Mouse (Mus musculus) gastrocnemius, adult 2 months (tissue): ENCODE data around the gene Sipa1l1. TPM values are rescaled to one million over a fixed set of nuclear protein-coding genes. Genes with fewer than 3 reads are reported as not detected.
A peak's percentile ranks its signal among the peaks of the same experiment; 100 is the strongest.

ENCODE experiments used
- DNase-seq: peaks from one replicate; pipeline ENCODE4 v3.0.0; 2022
- H3K27ac ChIP-seq: fragments of 200-600 bp; 2 replicates; pipeline ENCODE4 v1.8.1; 2022; ENCODE audit warnings: mild to moderate bottlenecking
- H3K4me3 ChIP-seq: fragments of 200-600 bp; 2 replicates; pipeline ENCODE4 v1.8.1; 2022; ENCODE audit warnings: mild to moderate bottlenecking, moderate library complexity
- CTCF ChIP-seq: fragments of 200-600 bp; IDR thresholded peaks from 2 replicates; pipeline ENCODE4 v1.8.1; 2022; ENCODE audit warnings: antibody characterized with exemption, mild to moderate bottlenecking, moderate library complexity
- intact Hi-C: fragments of 180-260 bp; cut with DNase I; formaldehyde crosslinking; loops from one replicate; pipeline ENCODE4 v1.15.1; 2025
- total RNA-seq, 2 experiments: library from RNA; stranded (reverse); gene quantifications; 2 replicates each; pipeline ENCODE4 v1.2.3; 2021

Sipa1l1 gene
- total RNA-seq, 2 experiments from 2014 or later, result 7.4 to 10.6 TPM

DNA sequence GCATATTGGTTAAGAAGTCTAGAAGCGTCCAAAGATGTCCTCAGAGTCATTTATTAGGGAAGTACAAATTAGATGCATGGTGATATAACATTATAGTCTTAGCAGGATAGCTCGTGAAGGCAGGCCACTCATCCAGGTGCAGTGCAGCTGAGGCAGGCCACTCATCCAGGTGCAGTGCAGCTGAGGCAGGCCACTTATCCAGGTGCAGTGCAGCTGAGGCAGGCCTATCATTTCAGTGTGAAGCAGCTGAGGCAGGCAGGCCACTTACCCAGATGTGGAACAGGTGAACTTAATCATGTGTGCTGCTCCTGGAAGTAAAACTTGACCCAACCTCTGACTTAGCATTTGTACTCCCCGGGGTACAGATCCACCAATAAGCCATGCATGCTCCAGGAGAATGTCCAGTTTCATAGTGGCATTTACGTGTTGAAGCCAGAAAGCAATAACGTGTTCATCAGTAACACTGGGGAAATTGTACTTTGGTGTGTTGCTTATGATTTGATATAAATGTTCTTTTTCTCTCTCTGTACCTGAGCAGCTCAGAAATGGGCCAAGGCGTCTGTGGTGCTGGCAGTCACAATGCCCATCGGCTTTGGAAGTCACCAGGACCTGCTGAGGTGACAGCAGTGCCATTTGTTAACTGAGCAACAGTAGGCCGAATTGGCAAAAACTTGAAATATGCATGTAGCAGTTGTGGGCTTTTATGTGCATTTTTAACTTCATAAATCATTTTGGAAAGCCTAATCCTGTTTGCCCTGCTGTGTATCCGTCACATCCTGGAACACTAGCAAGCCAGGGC is 129.7 kb downstream of the Sipa1l1 start:
- intact Hi-C loops, result no loop called here
- no peak for TF ChIP-seq CTCF
- DNase-seq, result no peak

DNA sequence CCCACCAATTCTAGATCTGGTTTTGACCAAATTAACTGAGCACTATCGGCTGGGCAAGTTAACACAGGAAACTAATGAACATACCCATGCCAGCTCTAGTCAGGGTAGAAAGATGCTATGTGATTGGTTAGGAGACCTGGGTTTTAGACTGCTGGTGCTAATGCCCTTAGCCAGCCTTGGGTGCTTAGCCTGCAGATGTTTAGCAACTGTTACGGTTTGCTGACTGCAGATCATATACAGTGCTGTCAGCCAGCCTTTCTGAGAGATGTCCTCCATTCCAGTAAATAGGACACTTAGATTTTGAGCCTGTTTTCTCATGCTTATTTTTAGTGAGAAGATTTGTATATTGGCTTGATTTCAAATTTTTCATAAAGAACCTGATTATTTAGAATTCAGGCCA is 135.0 kb downstream of the Sipa1l1 start:
- Histone ChIP-seq H3K4me3 (no peak overlapping the region), H3K27ac (no peak overlapping the region)
- intact Hi-C loops, result no loop called here
- no peak for TF ChIP-seq CTCF
- DNase-seq, result no peak

More for the DNA sequence above, 129.7 kb downstream of the Sipa1l1 start:
- H3K27ac ChIP-seq, result no peak overlapping the region
- no peak overlapping the region for H3K4me3 ChIP-seq

DNA sequence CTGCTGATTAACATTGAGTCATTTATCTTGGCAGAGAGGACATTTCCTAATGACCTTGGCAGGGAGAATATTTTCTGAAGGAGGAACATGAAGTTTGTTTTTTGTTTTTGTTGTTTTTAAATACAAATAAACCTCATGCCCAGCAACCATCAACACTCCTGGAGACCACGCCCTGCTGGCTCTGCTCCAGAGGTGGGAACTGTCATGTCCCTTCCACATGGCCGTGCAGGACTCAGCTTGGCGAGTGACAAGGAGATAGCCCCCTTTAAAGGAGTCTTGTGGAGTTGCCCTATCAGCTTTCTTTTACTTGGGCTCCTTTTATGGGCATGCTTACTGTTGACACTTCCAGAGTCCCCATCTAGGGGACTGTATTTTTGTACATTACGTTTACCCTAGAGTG is 136.9 kb downstream of the Sipa1l1 start:
- intact Hi-C loops, result no loop called here
- Histone ChIP-seq H3K27ac (no peak overlapping the region), H3K4me3 (no peak overlapping the region)
- no peak for TF ChIP-seq CTCF
- no peak for DNase-seq

DNA sequence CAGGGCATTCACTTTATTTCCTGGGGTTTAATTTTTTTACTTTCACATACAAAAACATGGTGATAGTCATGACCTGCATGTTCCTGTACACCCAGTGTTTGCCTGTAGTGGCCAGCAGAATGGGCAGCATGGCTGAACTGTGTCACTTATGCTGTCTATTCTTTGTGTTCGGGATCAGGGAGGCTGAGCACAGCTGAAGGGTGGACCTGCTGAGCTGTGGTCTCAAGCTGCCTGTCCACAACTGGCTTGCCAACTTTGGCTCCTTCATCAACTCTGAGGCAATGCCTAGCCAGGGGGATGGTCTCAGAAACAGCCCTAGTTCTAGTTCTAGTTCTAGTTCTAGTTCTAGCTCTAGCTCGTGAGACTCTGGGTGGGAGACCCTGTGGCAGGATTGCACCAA is 142.5 kb downstream of the Sipa1l1 start:
- intact Hi-C loops, result no loop called here
- no peak for TF ChIP-seq CTCF
- Histone ChIP-seq H3K27ac (peak overlapping the region; percentile 43), H3K4me3 (peak overlapping the region; percentile 38)
- DNase-seq, result no peak

DNA sequence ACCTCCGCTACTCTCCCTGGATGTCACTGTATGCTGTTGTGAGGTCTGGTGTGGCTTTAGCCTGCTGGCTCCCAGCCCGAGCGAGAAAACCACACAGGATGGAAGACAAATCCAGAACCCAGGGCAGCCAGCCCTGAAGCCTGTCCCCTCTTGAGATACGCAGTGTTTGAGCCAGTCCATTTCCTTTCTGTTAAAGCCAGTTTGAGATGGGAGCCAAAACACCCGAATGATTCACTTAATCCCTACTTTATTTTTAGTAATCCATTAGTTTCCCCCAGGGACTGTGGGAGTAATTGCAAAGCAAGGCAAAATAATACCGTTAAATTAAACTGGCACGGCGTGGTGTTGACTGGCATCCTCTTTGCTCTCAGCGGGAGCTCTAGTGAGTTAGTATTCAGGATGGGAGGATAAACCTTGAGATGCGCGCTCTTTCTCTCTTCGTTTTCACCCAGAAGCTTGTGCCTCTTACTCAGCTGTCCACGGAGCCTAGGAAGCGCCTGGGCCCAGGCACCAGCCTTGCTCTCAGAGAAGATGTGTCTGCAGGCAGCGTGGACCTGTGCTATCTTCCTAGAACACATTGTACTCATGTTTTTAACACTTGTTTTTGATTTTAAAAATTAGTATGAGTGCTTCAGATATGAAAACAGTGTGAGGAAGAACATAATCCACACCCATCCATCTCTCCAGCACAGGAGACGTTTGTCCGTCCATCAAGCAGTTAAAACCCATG is 143.1 kb downstream of the Sipa1l1 start:
- Histone ChIP-seq H3K27ac (peak overlapping the region; percentile 43), H3K4me3 (peak overlapping the region; percentile 38)
- intact Hi-C loops, result no loop called here
- no peak for TF ChIP-seq CTCF
- DNase-seq, result peak; percentile 76

DNA sequence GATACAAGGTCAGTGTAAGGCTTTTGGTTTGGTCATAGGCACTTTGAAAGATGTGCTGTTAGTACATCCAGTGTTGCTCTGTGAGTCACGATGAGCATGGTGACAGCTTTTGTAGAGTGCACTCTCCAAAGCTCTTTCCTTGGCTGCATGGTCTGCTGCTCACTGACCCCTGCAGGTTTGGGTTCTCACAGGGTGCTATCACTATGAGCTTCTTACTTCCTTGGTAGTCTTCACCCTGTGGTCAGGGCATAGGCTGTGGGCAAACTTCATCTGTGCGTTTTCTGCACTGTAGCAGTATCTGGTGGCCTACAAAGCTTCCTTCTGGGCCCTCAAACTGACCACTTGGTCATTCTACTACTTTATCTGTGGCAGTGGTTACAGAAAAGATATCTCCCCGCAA is 144.0 kb downstream of the Sipa1l1 start:
- H3K4me3 ChIP-seq, result no peak overlapping the region
- TF ChIP-seq CTCF, result no peak
- intact Hi-C loops, result no loop called here
- no peak for DNase-seq
- no peak overlapping the region for H3K27ac ChIP-seq

DNA sequence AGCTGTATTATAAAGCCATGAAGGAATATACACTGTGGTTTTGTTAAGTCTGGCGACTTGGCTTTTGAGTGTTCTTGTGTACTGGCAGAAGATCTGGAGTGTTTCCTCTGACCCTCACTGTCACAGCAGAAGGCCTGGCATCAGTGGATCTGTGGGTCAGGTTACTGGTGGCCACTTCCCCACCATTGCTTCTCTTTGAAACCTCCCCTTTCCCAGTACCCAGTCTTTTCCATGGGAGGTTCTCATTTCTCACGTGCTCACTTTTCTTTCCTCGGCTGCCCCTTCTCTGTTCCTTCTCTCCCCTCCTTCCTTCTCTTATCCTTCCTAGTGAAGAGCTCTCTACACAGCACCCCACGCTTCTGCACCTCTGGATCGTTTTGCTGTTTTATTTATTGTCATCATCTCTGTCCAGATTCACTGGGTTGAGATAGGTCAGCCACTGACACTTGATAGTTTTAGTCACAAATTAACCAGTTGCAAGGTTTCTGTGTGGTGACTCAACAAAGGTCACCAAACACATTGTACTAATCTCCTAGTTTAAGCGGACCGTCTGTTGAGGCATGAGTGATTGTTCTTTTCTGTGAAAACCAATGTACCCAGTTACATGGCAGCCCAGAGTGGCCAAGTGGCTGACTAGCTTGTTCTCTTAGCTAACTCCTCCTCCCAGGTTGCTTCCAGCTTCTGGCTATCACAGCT is 150.5 kb downstream of the Sipa1l1 start:
- intact Hi-C loops, result no loop called here
- Histone ChIP-seq H3K4me3 (no peak overlapping the region), H3K27ac (no peak overlapping the region)
- TF ChIP-seq CTCF, result no peak
- DNase-seq, result no peak

DNA sequence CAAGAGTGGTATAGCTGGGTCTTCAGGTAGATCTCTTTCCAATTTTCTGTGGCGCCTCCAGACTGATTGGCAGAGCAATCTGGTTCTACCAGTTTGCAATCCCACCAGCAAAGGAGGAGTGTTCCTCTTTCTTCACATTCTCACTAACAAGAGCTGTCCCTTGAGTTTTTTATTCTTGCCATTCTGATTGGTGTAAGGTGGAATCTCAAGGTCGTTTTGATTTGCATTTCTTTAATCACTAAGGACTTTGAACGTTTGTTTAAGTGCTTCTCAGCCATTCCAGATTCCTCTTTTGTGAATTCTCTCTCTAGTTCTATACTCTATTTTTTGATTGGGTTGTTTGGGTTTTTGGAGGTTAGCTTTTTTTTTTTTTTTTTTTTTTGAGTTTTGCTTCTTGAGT is 151.1 kb downstream of the Sipa1l1 start:
- no peak overlapping the region for H3K4me3 ChIP-seq
- intact Hi-C loops, result no loop called here
- DNase-seq, result no peak
- H3K27ac ChIP-seq, result no peak overlapping the region
- no peak for TF ChIP-seq CTCF

DNA sequence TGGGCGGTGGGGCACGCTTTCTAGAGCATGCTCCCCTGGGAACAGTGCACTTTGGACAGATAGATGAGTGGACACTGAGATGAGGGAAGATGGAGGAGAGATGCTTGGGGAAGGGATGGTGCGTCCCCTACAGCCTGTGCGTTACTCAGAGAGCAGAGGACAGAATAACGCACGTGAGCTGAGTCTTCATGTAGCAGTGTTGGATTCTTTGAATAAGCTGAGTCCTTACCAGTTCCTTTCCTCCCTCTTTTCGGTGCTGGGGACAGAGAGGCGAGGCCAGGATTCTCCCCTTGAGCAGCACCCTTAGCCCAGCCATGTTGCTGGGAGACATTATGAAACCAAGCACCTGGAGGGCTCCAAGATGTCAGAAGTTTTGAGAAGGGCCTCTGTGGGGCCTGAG is 152.3 kb downstream of the Sipa1l1 start:
- Histone ChIP-seq H3K27ac (no peak overlapping the region), H3K4me3 (no peak overlapping the region)
- no peak for TF ChIP-seq CTCF
- intact Hi-C loops, result no loop called here
- no peak for DNase-seq

DNA sequence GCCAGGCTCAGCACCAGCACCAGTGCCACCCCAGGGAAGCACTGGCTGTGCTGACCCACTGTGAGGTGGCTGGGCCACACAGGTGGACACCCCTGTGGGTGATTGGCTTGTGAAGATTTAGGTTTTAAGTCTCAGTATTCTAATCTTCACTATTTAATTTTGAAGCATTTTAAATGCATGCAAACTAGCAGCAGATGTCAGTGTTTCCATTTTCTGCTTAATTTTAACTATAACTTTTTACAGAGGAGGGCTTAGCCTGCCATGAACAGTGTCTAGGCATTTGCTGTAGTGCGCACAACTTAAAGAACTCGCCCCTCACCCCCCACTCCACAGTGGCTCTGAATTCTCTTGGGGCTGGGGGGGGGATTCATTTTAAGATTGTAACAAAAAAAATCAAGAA is 152.7 kb downstream of the Sipa1l1 start:
- no peak for DNase-seq
- no peak overlapping the region for H3K4me3 ChIP-seq
- intact Hi-C loops, result no loop called here
- H3K27ac ChIP-seq, result no peak overlapping the region
- TF ChIP-seq CTCF, result no peak; the same call in 1 of the 2 replicates

DNA sequence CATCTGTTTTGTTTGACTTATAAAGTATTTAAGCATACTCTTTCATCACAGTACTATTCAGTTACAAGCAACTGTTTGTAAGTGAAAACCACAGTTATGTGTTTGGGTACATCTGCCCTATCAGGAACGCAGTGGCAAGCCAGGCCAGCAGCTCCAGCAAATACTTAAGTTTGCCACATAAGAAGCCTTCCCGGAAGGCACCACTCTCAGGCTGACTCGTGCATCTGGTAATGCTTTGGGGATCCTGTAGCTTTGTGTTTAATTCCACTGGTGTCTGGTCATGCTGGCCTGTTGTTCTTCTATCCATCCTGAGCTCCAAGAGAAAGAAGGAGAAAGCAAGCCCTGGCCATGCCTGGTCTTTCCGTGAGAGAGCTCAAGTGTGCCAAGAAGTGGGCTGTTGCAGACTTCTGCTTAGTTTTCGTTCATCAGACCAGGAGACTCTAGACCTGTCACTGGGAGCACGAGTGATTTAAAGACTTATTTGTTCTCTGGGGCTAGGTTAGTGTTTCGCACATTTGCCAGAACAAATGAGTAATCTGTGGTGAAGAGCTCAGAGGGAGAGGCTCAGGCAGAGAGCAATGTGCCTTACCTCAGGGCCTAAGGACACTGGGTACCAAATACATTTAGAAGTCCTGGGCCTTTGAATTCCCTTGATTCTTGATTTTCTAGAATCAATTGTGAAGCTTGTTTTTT is 153.8 kb downstream of the Sipa1l1 start:
- DNase-seq, result no peak
- no peak for TF ChIP-seq CTCF
- no peak overlapping the region for H3K4me3 ChIP-seq
- peak overlapping the region; percentile 38; the same call in 1 of the 2 replicates for H3K27ac ChIP-seq
- intact Hi-C loops, result no loop called here

DNA sequence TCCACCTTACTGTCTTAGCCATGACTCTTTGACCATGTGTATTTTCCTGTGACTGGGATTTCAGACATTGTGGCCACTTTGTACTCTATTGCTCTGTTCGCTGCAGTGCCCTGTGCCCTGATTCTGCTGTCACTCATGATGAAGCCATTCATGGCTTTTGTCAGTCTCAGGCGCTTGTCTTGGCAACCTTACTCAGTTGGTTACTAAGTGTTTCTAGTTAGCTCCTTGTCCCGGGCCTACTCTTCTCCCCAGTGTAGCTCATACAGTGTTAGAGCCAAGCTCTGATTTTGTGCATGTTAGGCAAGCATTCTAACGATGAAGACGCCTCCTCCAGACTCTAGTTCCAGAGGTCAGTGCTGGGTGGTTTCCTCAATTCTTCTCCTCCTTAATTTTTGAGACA is 155.5 kb downstream of the Sipa1l1 start:
- no peak for TF ChIP-seq CTCF
- H3K27ac ChIP-seq, result no peak overlapping the region
- no peak overlapping the region for H3K4me3 ChIP-seq
- no peak for DNase-seq
- intact Hi-C loops, result no loop called here

DNA sequence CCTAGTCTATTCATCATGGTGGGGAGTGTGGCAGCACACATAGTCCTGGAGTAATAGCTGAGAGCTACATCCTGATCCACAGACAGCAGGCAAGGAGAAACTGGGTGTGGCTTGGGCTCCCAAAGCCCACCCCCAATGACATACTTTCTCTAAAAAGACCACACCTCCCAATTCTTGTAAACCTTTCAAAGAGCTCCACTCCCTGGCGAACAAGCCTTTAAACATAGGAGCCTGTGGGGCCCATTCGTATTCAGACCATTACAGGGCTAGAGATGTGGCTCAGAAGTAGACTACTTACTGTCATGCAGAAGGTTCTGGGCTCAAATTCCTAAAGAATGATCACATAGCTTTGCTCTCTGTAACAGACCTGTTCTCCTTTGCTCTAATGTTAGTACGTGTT is 156.4 kb downstream of the Sipa1l1 start:
- intact Hi-C loops, result no loop called here
- TF ChIP-seq CTCF, result no peak
- no peak for DNase-seq
- no peak overlapping the region for H3K4me3 ChIP-seq
- no peak overlapping the region for H3K27ac ChIP-seq
